Mouse (Mus musculus): Measurements from ENCODE around the gene Rbm3. TPM values are rescaled to one million over a fixed set of nuclear protein-coding genes. Genes with fewer than 3 reads are reported as not detected.

Rbm3 gene
- 100 to 1,000 TPM; 416 to 518 TPM for total RNA-seq (2023)

DNA sequence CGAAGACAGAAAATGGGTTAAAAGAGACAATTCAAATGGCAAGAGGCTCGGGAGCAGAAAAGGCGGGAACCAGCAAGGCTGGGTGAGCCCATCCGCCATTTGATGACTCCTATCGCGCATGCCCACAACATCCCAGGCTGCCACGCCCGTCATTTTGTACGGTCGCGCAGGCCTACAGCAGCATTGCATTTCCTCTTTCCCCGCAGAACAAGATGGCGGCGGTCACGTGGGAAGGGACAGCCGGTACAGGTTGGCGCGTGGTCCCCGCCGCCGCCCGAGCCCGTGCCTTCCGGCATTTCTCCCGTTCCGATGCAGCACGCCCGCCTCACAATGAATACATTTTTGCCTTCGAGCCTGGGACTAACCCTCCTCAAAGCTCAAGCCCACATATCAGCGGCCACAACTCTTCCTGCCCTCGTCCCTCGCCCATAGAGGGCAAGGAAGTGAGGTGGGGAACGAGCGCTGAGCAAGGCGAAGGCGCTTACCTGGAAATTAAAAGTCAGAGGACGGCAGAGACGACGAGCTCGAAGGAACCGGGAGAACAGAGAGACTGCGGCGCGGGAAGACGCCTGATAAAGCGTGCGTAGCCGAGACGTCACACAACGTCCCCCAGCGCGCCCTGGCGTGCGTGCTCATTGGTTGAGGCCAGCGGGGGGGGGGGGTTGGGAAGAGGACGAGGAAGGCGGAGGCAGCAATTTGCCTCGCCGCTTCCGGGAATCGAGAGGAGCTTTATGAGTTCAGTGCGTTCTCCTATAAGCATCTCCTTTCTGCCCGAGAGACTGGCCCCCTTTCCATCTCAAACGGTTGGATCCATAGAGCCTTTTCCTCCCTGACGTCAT is at the start of gene Rbm3:
Rbm3 (minus strand) TSS at position 728 of the 839 bp plus-strand sequence.

GRCm38 (mm10) chrX:8193419-8193723 is 47.7 kb upstream of the Rbm3 start, which contains the start of gene Ebp:
Ebp (minus strand) TSS chrX:8193512.

GRCm38 (mm10) chrX:8175504-8176385 is 30.1 kb upstream of the Rbm3 start, which contains the start of gene Tbc1d25:
Tbc1d25 (minus strand) TSS chrX:8176181.

GRCm38 (mm10) chrX:8132017-8132976 is 13.4 kb downstream of the Rbm3 start, which contains the start of gene Wdr13:
Wdr13 (minus strand) TSS chrX:8132892.

DNA sequence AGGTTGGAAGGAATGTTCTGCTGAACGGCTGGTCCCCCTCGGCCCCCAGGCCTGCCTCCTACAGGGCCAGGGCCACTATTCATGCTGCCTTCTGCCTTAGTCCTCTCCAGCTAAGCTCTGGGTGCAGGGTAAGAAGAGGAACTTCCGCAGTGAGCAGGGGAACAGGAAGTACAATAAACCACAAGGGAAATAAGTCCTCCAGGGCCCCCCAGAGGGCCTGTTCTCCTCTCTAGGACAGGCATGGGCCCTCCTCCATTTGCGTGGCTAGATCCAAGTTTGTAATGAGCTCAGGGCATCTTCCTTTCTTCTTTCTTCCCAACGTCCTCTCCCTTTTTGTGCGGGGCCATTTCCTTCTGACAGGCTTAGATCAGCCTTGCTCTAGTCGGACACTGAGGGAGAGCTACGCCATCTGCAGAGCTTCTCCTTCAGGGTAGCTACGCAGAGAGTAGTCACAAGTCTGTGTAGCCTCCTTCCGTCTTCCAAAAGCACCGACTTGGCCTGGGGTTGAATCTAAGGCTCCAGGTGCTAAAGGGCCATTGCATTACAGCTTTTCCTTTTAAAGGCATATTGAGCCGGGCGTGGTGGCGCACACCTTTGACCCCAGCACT is 55.2 kb downstream of the Rbm3 start, which contains the start of gene Was:
Was (minus strand) TSS at position 153 of the 608 bp plus-strand sequence.

Other genes starting within 250 kb of the Rbm3 start
- gene Pqbp1, start 246.6 kb downstream of the Rbm3 start, total RNA-seq (2023), result 10 to 100 TPM; 71.1 to 77.5 TPM
- gene Timm17b, start 246.5 kb downstream of the Rbm3 start, total RNA-seq (2023), result 10 to 100 TPM; 38.6 to 42.4 TPM
- not detected for gene Gm10491, start 238.0 kb downstream of the Rbm3 start, total RNA-seq (2023)
- not detected for gene Gm10490, start 236.3 kb downstream of the Rbm3 start, total RNA-seq (2023)
- gene Pcsk1n, start 226.1 kb downstream of the Rbm3 start, total RNA-seq (2023), result not detected
- not detected for gene Eras, start 217.3 kb downstream of the Rbm3 start, total RNA-seq (2023)
- gene Hdac6, start 198.0 kb downstream of the Rbm3 start, total RNA-seq (2023), result 10 to 100 TPM; 12.3 to 13.2 TPM
- 1 to 10 TPM; 3.8 to 6.8 TPM for gene Gata1, start 167.8 kb downstream of the Rbm3 start, total RNA-seq (2023)
- under 1 TPM in 1 of 2 experiments, not detected in 1; 0.90 TPM for gene Glod5, start 127.4 kb downstream of the Rbm3 start, total RNA-seq (2023)
- 10 to 100 TPM; 30.9 to 31.8 TPM for gene Suv39h1, start 71.1 kb downstream of the Rbm3 start, total RNA-seq (2023)
- 100 to 1,000 TPM; 107 to 119 TPM for gene Was, start 55.4 kb downstream of the Rbm3 start, total RNA-seq (2023)
- 10 to 100 TPM; 41.5 to 51.4 TPM for gene Wdr13, start 13.0 kb downstream of the Rbm3 start, total RNA-seq (2023)
- 10 to 100 TPM; 15.6 to 17.1 TPM for gene Tbc1d25, start 30.3 kb upstream of the Rbm3 start, total RNA-seq (2023)
- gene Ebp, start 47.6 kb upstream of the Rbm3 start, total RNA-seq (2023), result 10 to 100 TPM; 43.4 to 58.1 TPM
- gene Porcn, start 60.6 kb upstream of the Rbm3 start, total RNA-seq (2023), result not detected
- 10 to 100 TPM; 16.3 to 17.3 TPM for gene Ftsj1, start 106.5 kb upstream of the Rbm3 start, total RNA-seq (2023)
- gene Slc38a5, start 125.3 kb upstream of the Rbm3 start, total RNA-seq (2023), result under 1 TPM in 1 of 2 experiments, not detected in 1; 0.79 TPM
- not detected for gene Ssxb10, start 181.5 kb upstream of the Rbm3 start, total RNA-seq (2023)
- gene Ssxb9, start 221.1 kb upstream of the Rbm3 start, total RNA-seq (2023), result not detected

Data from T-cell, adult 66 days (primary cell).